Mouse (Mus musculus) CH12.LX (cell line): ENCODE data around the gene Wdr83. TPM values are rescaled to one million over a fixed set of nuclear protein-coding genes. Genes with fewer than 3 reads are reported as not detected.

Experiments
- DNase-seq: peaks from one replicate; pipeline ENCODE4 v3.0.0-alpha.2; 2013; ENCODE audit errors: extremely low read depth
- H3K27ac ChIP-seq: 2 replicates; pipeline ENCODE4 v1.5.1; 2012; ENCODE audit warnings: low read depth, mild to moderate bottlenecking, control low read depth, moderate library complexity; ENCODE audit not compliant: insufficient read depth
- H3K27me3 ChIP-seq: replicated peaks from 2 replicates; pipeline ENCODE3; 2012; ENCODE audit warnings: inconsistent platforms
- H3K36me3 ChIP-seq, 2 experiments: replicated peaks in 1 of 2; 2 replicates each; pipeline versions ENCODE3 to v1.6.1; 2012; ENCODE audit warnings: inconsistent platforms in 1 of 2, low read length in 1 of 2, mild to moderate bottlenecking in 1 of 2, mixed read lengths in 1 of 2, moderate library complexity in 1 of 2; ENCODE audit not compliant: control insufficient read depth in 1 of 2, insufficient read depth in 1 of 2
- H3K4me1 ChIP-seq, 2 experiments: 2 replicates each; pipeline ENCODE4 v1.6.1; 2012; ENCODE audit warnings: inconsistent platforms in 1 of 2, moderate library complexity in 1 of 2; ENCODE audit not compliant: insufficient read depth in 2 of 2, control insufficient read depth in 1 of 2
- H3K4me2 ChIP-seq: 2 replicates; pipeline ENCODE4 v1.6.1; 2012; ENCODE audit warnings: low read depth, mild to moderate bottlenecking, control low read depth; ENCODE audit not compliant: poor library complexity, insufficient read depth, severe bottlenecking
- H3K4me3 ChIP-seq, 3 experiments: fragments of 150-350 bp in 1 of 3; sonication (generic) in 1 of 3; replicated peaks in 1 of 3; 2 replicates each; pipeline versions ENCODE3 to v1.5.1; 2011 to 2012; ENCODE audit warnings: low read depth in 2 of 3, low read length in 2 of 3, mild to moderate bottlenecking in 2 of 3, moderate library complexity in 2 of 3, control low read depth in 1 of 3, improper control_type of control experiment in 1 of 3, inconsistent platforms in 1 of 3, mixed read lengths in 1 of 3; ENCODE audit not compliant: poor library complexity in 1 of 3
- H3K79me2 ChIP-seq: replicated peaks from 2 replicates; pipeline ENCODE4 v1.6.1; 2012; ENCODE audit warnings: mild to moderate bottlenecking, moderate library complexity; ENCODE audit not compliant: control insufficient read depth, poor library complexity, insufficient read depth, severe bottlenecking; ENCODE audit errors: extremely low read depth
- H3K9ac ChIP-seq: 2 replicates; pipeline ENCODE4 v1.6.1; 2012; ENCODE audit warnings: low read depth, mild to moderate bottlenecking, control low read depth, moderate library complexity; ENCODE audit not compliant: insufficient read depth
- H3K9me3 ChIP-seq: replicated peaks from 2 replicates; pipeline ENCODE3; 2012; ENCODE audit warnings: low read length, inconsistent platforms, mixed read lengths
- BHLHE40 ChIP-seq: IDR thresholded peaks from 2 replicates; pipeline ENCODE4 v1.6.1; 2011; ENCODE audit warnings: mild to moderate bottlenecking, low read depth, low read length, improper control_type of control experiment
- CHD1 ChIP-seq: IDR thresholded peaks from 2 replicates; pipeline ENCODE4 v1.6.1; 2012; ENCODE audit warnings: low read depth, low read length, improper control_type of control experiment, inconsistent platforms
- CHD2 ChIP-seq: IDR thresholded peaks from 2 replicates; pipeline ENCODE4 v1.6.1; 2011; ENCODE audit warnings: low read length, improper control_type of control experiment
- CTCF ChIP-seq, 2 experiments: IDR thresholded peaks in 1 of 2; conservative IDR thresholded peaks in 1 of 2; 2 replicates each; pipeline ENCODE4 v1.5.1; 2011 to 2012; ENCODE audit warnings: low read depth in 2 of 2, low read length in 2 of 2, improper control_type of control experiment in 1 of 2, inconsistent platforms in 1 of 2, mild to moderate bottlenecking in 1 of 2, moderate library complexity in 1 of 2
- E2F4 ChIP-seq: IDR thresholded peaks from 2 replicates; pipeline ENCODE4 v1.6.1; 2011; ENCODE audit warnings: low read depth, low read length, improper control_type of control experiment; ENCODE audit not compliant: insufficient replicate concordance
- ELF1 ChIP-seq: IDR thresholded peaks from 2 replicates; pipeline ENCODE4 v1.6.1; 2014; ENCODE audit warnings: low read depth, mild to moderate bottlenecking, inconsistent platforms, low read length, improper control_type of control experiment
- EP300 ChIP-seq: IDR thresholded peaks from 2 replicates; pipeline ENCODE4 v1.6.1; 2011; ENCODE audit warnings: low read length, improper control_type of control experiment
- ETS1 ChIP-seq: conservative IDR thresholded peaks from 2 replicates; pipeline ENCODE4 v1.6.1; 2012; ENCODE audit warnings: low read depth, mild to moderate bottlenecking, inconsistent platforms, low read length, improper control_type of control experiment, moderate library complexity
- GABPA ChIP-seq: IDR thresholded peaks from 2 replicates; pipeline ENCODE4 v1.6.1; 2012; ENCODE audit warnings: low read depth, low read length, improper control_type of control experiment, inconsistent platforms; ENCODE audit not compliant: insufficient replicate concordance
- HCFC1 ChIP-seq: IDR thresholded peaks from 2 replicates; pipeline ENCODE4 v1.6.1; 2012; ENCODE audit warnings: low read depth, mild to moderate bottlenecking, inconsistent platforms, low read length, improper control_type of control experiment
- IRF4 ChIP-seq: IDR thresholded peaks from 2 replicates; pipeline ENCODE4 v1.6.1; 2014; ENCODE audit warnings: low read depth, mild to moderate bottlenecking, inconsistent platforms, low read length, improper control_type of control experiment
- JUN ChIP-seq: IDR thresholded peaks from 2 replicates; pipeline ENCODE4 v1.6.1; 2011; ENCODE audit warnings: low read depth, mild to moderate bottlenecking, low read length, improper control_type of control experiment, moderate library complexity; ENCODE audit not compliant: insufficient read depth
- JUND ChIP-seq: conservative IDR thresholded peaks from 2 replicates; pipeline ENCODE4 v1.6.1; 2011; ENCODE audit warnings: low read depth, low read length, improper control_type of control experiment
- KAT2A ChIP-seq: IDR thresholded peaks from 2 replicates; pipeline ENCODE4 v1.6.1; 2012; ENCODE audit warnings: low read length, improper control_type of control experiment, inconsistent platforms; ENCODE audit not compliant: insufficient replicate concordance
- MAFK ChIP-seq: IDR thresholded peaks from 2 replicates; pipeline ENCODE4 v1.6.1; 2011; ENCODE audit warnings: low read length, improper control_type of control experiment; ENCODE audit not compliant: insufficient replicate concordance
- MAX ChIP-seq: IDR thresholded peaks from 2 replicates; pipeline ENCODE4 v1.6.1; 2011; ENCODE audit warnings: low read length, improper control_type of control experiment
- MAZ ChIP-seq: IDR thresholded peaks from 2 replicates; pipeline ENCODE4 v1.6.1; 2012; ENCODE audit warnings: low read depth, mild to moderate bottlenecking, inconsistent platforms, low read length, improper control_type of control experiment, moderate library complexity
- MEF2A ChIP-seq: IDR thresholded peaks from 2 replicates; pipeline ENCODE4 v1.6.1; 2014; ENCODE audit warnings: low read depth, mild to moderate bottlenecking, inconsistent platforms, low read length, improper control_type of control experiment, borderline replicate concordance
- MXI1 ChIP-seq: IDR thresholded peaks from 2 replicates; pipeline ENCODE4 v1.6.1; 2011; ENCODE audit warnings: mild to moderate bottlenecking, low read depth, low read length, improper control_type of control experiment
- MYC ChIP-seq: IDR thresholded peaks from 2 replicates; pipeline ENCODE4 v1.6.1; 2011; ENCODE audit warnings: low read depth, mild to moderate bottlenecking, improper control_type of control experiment, low read length
- NELFE ChIP-seq: IDR thresholded peaks from 2 replicates; pipeline ENCODE4 v1.6.1; 2011; ENCODE audit warnings: low read depth, low read length, improper control_type of control experiment
- NRF1 ChIP-seq: IDR thresholded peaks from 2 replicates; pipeline ENCODE4 v1.6.1; 2014; ENCODE audit warnings: low read depth, mild to moderate bottlenecking, inconsistent platforms, low read length, improper control_type of control experiment, moderate library complexity
- PAX5 ChIP-seq: IDR thresholded peaks from 2 replicates; pipeline ENCODE4 v1.6.1; 2012; ENCODE audit warnings: low read length, inconsistent platforms, mixed read lengths
- POLR2A ChIP-seq: IDR thresholded peaks from 2 replicates; pipeline ENCODE4 v1.6.1; 2011; ENCODE audit warnings: low read depth, mild to moderate bottlenecking, improper control_type of control experiment, low read length
- POLR2AphosphoS2 ChIP-seq: IDR thresholded peaks from 2 replicates; pipeline ENCODE4 v1.6.1; 2011; ENCODE audit warnings: low read depth, low read length, improper control_type of control experiment
- RAD21 ChIP-seq: IDR thresholded peaks from 2 replicates; pipeline ENCODE4 v1.6.1; 2011; ENCODE audit warnings: low read depth, mild to moderate bottlenecking, low read length, improper control_type of control experiment, moderate library complexity
- RCOR1 ChIP-seq: conservative IDR thresholded peaks from 2 replicates; pipeline ENCODE4 v1.6.1; 2012; ENCODE audit warnings: low read depth, mild to moderate bottlenecking, inconsistent platforms, low read length, improper control_type of control experiment
- SIN3A ChIP-seq: IDR thresholded peaks from 2 replicates; pipeline ENCODE4 v1.6.1; 2012; ENCODE audit warnings: low read length, improper control_type of control experiment, inconsistent platforms
- SMC3 ChIP-seq: IDR thresholded peaks from 2 replicates; pipeline ENCODE4 v1.6.1; 2011; ENCODE audit warnings: low read depth, low read length, improper control_type of control experiment
- TBP ChIP-seq: conservative IDR thresholded peaks from 2 replicates; pipeline ENCODE4 v1.6.1; 2011; ENCODE audit warnings: low read depth, low read length, improper control_type of control experiment
- TCF12 ChIP-seq: IDR thresholded peaks from 2 replicates; pipeline ENCODE4 v1.6.1; 2014; ENCODE audit warnings: low read depth, mild to moderate bottlenecking, inconsistent platforms, low read length, improper control_type of control experiment
- UBTF ChIP-seq: IDR thresholded peaks from 2 replicates; pipeline ENCODE4 v1.6.1; 2012; ENCODE audit warnings: low read depth, mild to moderate bottlenecking, inconsistent platforms, low read length, improper control_type of control experiment, moderate library complexity
- USF1 ChIP-seq: IDR thresholded peaks from 2 replicates; pipeline ENCODE4 v1.6.1; 2014; ENCODE audit warnings: low read depth, mild to moderate bottlenecking, inconsistent platforms, low read length, improper control_type of control experiment
- USF2 ChIP-seq: conservative IDR thresholded peaks from 2 replicates; pipeline ENCODE4 v1.6.1; 2011; ENCODE audit warnings: low read depth, low read length, improper control_type of control experiment
- ZC3H11A ChIP-seq: IDR thresholded peaks from 2 replicates; pipeline ENCODE4 v1.6.1; 2012; ENCODE audit warnings: low read depth, mild to moderate bottlenecking, inconsistent platforms, low read length, improper control_type of control experiment
- ZKSCAN1 ChIP-seq: IDR thresholded peaks from 2 replicates; pipeline ENCODE4 v1.6.1; 2012; ENCODE audit warnings: low read depth, inconsistent platforms, low read length, improper control_type of control experiment, borderline replicate concordance
- ZMIZ1 ChIP-seq: IDR thresholded peaks from 2 replicates; pipeline ENCODE4 v1.6.1; 2012; ENCODE audit warnings: low read depth, mild to moderate bottlenecking, inconsistent platforms, low read length, improper control_type of control experiment
- ZNF384 ChIP-seq: IDR thresholded peaks from 2 replicates; pipeline ENCODE4 v1.6.1; 2012; ENCODE audit warnings: low read depth, low read length, improper control_type of control experiment, inconsistent platforms
- dilution Hi-C: fragments of 300-500 bp; cut with MboI; formaldehyde crosslinking; loops from 2 replicates; pipeline ENCODE4 v1.14.3; 2020; ENCODE audit warnings: low sequenced_read_pairs; ENCODE audit not compliant: extremely low pct_unique_long_range_greater_than_20kb, extremely low pct_ligation_motif_present
- in situ Hi-C: fragments of 300-500 bp; cut with MboI; formaldehyde crosslinking; loops from 3 replicates; pipeline ENCODE4 v1.14.3; 2019; ENCODE audit warnings: low sequenced_read_pairs, low pct_ligation_motif_present, low pct_unique_long_range_greater_than_20kb, mixed read lengths
- polyA plus RNA-seq: library from polyadenylated mRNA; unstranded; fragments of >175 nt; gene quantifications from 2 replicates; pipeline ENCODE4 v1.2.1, GENCODE M21; 2012; ENCODE audit warnings: low read depth; ENCODE audit not compliant: insufficient read length
- total RNA-seq, 2 experiments: library from RNA; depleted of rRNA; stranded (reverse); fragments of 300-350 nt in 1 of 2; fragments of >200 nt in 1 of 2; gene quantifications; 2 replicates each; pipeline ENCODE4 v1.2.3; 2012 to 2014

Wdr83 gene
- total and polyA plus RNA-seq, 3 experiments, result 5.5 to 35.6 (median 24.6) TPM

DNA sequence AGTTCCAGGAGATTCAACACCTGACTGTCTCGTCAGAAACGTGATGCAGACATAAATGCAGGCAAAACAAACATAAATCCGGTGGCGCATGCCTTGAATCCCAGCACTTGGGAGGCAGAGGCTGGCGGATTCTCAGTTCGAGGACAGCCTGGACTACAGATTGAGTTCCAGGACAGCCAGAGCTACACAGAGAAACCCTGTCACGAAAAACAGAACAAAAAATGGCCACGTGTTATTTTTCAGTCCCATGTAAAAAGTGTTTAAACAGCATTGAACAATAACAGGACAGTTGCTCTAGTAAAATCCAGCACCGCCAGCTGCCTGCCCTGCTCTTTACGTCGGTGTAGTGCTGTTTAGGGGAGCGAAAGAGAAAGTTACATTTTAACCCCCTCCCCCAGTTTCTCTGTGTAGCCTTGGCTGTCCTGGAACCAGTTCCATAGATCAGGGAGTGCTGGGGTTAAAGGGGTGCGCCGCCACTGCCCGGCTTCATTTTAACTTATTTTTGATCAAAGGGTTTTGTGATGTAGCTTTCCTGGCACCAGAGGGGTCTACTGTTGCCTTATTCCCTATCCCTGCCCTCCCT lies 45.3 kb downstream of the Wdr83 start:
- peak overlapping the region; percentile 78 for H3K27ac ChIP-seq
- no peak for TF ChIP-seq E2F4
- TF ChIP-seq ZKSCAN1, result no peak
- no peak for TF ChIP-seq ZNF384
- no peak for TF ChIP-seq ZC3H11A
- TF ChIP-seq SIN3A, result 0 out of 2 replicates have a peak, but pooled peaks have one; percentile 22
- TF ChIP-seq ETS1, result no peak
- TF ChIP-seq CTCF (conservative IDR thresholded peaks at IDR 0.05 in 1 of 2, IDR thresholded peaks at IDR 0.05 in 1 of 2; ENCODE audit: low read depth in 2 of 2, low read length in 2 of 2), result no peak
- TF ChIP-seq HCFC1, result no peak
- TF ChIP-seq ZMIZ1, result peak; percentile 18; the same call in 1 of the 2 replicates
- TF ChIP-seq MYC, result peak; percentile 79
- peak; percentile 40; the same call in 1 of the 2 replicates for TF ChIP-seq CHD2
- no peak for TF ChIP-seq JUN
- TF ChIP-seq JUND, result no peak
- TF ChIP-seq RCOR1, result no peak
- TF ChIP-seq TBP, result no peak
- TF ChIP-seq EP300, result no peak
- TF ChIP-seq CHD1, result no peak
- no peak for TF ChIP-seq MAFK
- no peak; the same call in 1 of the 2 replicates for TF ChIP-seq USF1
- TF ChIP-seq PAX5, result no peak
- TF ChIP-seq MXI1, result peak; percentile 62
- peak; percentile 10; the same call in 1 of the 2 replicates for TF ChIP-seq POLR2A
- TF ChIP-seq MAZ, result no peak
- no peak for TF ChIP-seq NRF1
- TF ChIP-seq SMC3, result no peak
- no peak for TF ChIP-seq ELF1
- TF ChIP-seq GABPA, result no peak
- TF ChIP-seq RAD21, result no peak
- no peak for TF ChIP-seq NELFE
- TF ChIP-seq UBTF, result no peak
- TF ChIP-seq POLR2AphosphoS2, result no peak
- no peak for TF ChIP-seq MEF2A
- TF ChIP-seq BHLHE40, result peak; percentile 51; the same call in 1 of the 2 replicates
- no peak for TF ChIP-seq KAT2A
- no peak for TF ChIP-seq USF2
- no peak for TF ChIP-seq IRF4
- 0 out of 2 replicates have a peak, but pooled peaks have one; percentile 34 for TF ChIP-seq TCF12
- TF ChIP-seq MAX, result peak; percentile 78
- TF ChIP-seq, all 38 proteins: peak for 9
- dilution Hi-C loops, result no loop called here
- Histone ChIP-seq H3K36me3 (peaks cover 27 to 44% of the 10 kb centered on the region in 2 experiments), H3K27me3 (no peaks in the 10 kb centered on the region), H3K9me3 (no peaks in the 10 kb centered on the region), H3K4me2 (peak overlapping the region; percentile 93), H3K79me2 (peaks cover 42% of the 10 kb centered on the region), H3K4me1 (peaks cover 3 to 40% of the 10 kb centered on the region in 2 experiments), H3K9ac (peak overlapping the region; percentile 72), H3K4me3 (peak overlapping the region; percentile 66 to 90 (median 88))
- in situ Hi-C loops, result no loop called here
- peak; percentile 54 for DNase-seq
